Mouse (Mus musculus) stomach, postnatal 0 days (tissue): ENCODE measurements at regions not wholly inside any gene's neighbourhood (a gene's known extent, or its start where the extent isn't known, plus 50 kb on each side); places are given as distances from the start of the nearest gene placed in this dataset.

ENCODE experiments used
- CTCF ChIP-seq: IDR thresholded peaks from 2 replicates; pipeline ENCODE4 v1.5.1; 2016; ENCODE audit warnings: antibody characterized with exemption, low read depth, mild to moderate bottlenecking, moderate library complexity
- EP300 ChIP-seq: optimal IDR thresholded peaks from 2 replicates; pipeline ENCODE3; 2016; ENCODE audit warnings: antibody characterized with exemption

DNA sequence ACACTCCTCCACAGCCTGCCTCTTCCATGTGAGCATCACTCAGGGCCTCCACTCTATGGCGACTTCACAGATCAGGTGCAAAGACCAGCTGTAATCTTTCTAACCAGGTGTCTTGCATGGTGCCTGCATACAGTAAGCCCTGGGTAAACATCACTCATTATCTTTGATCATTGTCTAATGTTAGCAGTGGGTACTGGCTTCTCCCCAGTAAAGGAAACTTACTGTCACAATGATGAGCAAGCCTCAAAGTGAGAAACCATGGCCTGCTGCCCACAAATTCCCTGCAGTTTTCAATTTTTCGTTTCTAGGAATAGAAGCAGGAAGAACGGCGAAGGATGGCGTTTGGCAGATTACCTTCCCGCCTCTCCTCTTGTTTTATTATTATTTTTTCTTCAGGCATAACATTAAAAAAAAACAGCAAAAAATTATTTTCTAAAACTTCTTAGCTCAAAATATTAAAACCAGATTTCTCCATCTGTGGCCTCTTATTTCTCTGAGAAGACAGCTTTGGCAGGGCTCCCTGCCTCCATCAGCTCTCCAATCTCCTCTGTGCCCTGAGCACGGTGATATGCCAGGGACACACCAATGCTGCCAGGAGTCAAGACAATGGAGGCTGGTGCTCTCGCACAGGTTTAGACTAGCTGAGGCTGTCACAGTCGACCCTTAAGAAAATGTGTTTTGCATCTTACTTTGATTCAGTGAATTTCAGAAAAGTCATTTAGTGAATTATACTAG is 169.2 kb upstream of the Cxcl12 start:
- no peak for TF ChIP-seq CTCF
- TF ChIP-seq EP300 = no peak
